Mouse (Mus musculus): Measurements from ENCODE around the gene Tnr.

The Tnr gene

GRCm38 (mm10) chr1:159796021-159796420 lies 272.5 kb downstream of the Tnr start:
- DNase-seq (ENCODE audit: low spot score in 2 of 2), result no peak

DNA sequence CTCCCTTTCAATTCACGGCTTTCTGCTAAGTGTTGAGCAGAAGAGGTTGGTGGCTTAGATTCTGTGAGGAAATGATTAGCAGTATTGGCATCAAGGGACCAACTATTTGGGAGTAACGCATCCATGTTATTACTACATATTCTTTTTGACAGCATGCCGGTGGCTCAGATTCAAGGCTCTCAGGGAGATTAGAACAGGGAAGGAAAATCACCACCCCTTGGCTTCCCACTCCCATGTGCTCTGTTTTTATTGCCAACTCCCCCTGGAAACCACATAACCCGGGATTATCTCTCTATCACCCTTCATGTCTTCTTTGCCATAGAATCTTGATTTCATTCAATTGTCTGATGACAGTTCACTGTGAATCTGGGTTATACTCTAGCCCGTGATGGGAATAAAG lies 276.8 kb downstream of the Tnr start:
- no peak for DNase-seq (ENCODE audit: low spot score in 2 of 2)

DNA sequence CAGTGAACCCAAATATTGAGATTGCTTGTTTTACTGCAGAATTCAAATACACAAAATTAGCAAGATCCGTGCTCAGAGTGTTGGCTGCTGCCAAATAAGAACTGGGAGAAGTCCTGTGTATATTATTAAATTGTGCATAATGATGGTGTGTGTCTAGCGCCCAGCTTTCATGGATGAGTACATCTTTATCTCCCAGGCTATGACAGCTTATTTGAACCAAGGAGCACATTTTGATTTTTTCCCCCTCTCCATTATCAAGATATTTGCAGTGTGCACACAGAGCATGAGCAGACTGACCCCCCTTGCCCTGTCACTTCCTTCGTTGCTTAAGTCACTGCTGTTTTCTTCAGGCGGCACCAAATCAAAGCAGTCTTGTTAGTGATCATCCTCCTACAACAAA lies 278.2 kb downstream of the Tnr start:
- DNase-seq (ENCODE audit: low spot score in 2 of 2), result no peak

- DNase-seq (ENCODE audit: low spot score in 2 of 2), result no peak
Observed at GRCm38 (mm10) chr1:159803711-159804110, 280.1 kb downstream of the Tnr start.

DNA sequence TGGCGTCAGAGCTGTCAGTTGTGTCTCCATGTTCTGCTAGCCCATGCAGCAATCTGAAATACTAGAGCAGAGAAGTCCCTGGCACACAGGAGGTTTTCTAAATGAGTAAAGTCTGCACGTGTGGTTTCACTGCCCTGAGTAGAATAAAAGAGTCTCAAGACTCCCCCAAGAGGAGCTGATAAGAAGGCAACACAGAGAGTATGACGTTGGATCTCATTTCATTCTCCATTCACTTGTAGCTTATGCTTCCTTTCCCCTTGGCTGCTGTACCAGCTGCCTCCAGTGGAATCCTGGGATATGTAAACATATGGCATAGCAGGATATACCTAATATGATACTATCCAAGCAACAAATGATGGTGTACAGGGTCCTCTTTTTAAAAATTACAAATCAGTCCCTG lies 285.9 kb downstream of the Tnr start:
- DNase-seq (ENCODE audit: low spot score in 2 of 2), result no peak

DNA sequence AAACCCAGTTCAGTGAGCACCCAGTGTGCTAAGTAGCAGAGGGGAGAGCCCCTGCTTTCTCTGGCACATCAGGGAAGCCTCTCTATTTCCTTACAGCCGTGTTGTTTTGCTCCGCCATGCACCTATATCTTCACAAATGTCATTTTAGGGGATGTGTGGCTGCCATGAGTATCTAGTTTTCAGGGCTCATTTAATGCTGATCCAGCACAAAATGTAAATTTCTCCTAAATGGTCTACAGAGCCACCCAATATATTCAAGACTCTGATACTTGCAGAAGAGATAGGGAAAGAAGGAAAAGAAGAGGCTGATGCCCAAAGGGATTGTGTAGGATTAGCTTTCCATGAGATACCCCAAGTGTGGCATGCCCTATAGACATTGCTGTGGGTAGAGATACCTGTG lies 288.2 kb downstream of the Tnr start:
- no peak for DNase-seq (ENCODE audit: low spot score in 2 of 2)

DNA sequence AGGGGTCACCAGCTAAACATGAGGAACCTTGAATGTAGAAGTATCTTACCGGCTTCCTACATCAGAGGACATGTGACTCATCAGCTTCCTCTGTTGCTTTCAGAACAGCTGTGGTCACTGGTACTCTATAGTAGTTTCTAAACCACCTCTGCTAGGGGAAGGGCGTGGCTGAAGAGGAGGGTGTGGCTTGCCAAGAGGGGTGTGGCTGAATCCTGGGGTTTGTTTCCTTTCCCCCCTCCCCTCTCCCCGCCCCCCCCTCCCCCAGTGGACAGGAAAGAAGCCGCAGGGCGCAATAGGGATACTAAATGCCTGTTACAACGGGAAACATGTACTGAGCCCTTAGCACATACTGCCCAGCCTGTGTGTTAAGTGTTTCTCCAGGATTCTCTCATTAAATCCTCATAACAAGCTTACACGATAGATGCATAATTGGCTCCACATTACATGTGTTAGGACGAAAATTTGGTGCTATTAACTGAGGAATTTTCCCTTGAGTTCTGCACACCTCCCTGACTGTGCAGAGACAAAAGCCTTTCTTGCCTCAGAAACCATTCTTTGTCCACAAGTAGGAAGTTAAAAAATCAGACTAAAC lies 289.3 kb downstream of the Tnr start:
- no peak for DNase-seq (ENCODE audit: low spot score in 2 of 2)

GRCm38 (mm10) chr1:159814348-159814747 lies 290.8 kb downstream of the Tnr start:
- DNase-seq (ENCODE audit: low spot score in 2 of 2), result no peak

- DNase-seq (ENCODE audit: low spot score in 2 of 2), result peak in 1 of 2 experiments; percentile 27
Observed at GRCm38 (mm10) chr1:159816614-159817371, 293.2 kb downstream of the Tnr start.

- DNase-seq (ENCODE audit: low spot score in 2 of 2), result peak in 1 of 2 experiments; percentile 59
Observed at GRCm38 (mm10) chr1:159819511-159819910, 295.9 kb downstream of the Tnr start.

DNA sequence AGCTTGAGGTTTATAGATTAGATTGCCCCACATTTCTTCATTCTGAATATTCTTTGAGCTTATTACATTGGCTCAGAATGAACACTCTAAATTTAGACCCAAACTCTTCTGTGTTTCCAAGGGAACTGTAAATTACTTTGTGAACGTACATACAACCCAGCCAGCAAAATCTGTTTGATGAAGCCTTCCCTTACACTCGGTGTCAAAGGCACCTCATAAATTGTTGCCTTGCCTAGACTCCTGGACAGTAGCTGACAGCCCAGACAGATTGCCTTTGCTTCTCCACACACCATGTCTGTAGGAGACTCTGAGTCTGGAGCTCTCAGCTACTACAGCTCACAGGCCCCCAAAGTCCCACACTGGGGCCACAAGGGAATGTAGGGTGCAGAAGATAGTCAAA lies 298.8 kb downstream of the Tnr start:
- peak; percentile 15 to 33 for DNase-seq (ENCODE audit: low spot score in 2 of 2)

DNA sequence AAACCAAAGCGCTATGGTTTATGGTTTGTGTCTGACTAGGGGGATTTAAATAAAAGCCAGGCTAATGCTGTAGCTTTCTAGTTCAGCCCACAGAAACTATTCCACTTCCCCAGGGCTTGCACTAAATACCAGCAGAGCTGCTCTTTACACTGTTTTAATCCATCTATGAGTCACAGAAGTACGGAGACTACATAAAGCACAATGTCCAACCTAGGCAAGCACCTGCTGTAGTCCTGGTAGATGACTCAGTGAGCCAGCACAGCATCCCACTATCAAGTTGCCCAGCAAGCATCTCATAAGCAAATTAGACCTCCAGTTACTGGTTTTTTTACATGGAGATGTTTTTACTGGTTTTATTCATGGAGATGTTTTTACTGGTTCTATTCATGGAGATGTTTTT lies 305.0 kb downstream of the Tnr start:
- peak in 1 of 2 experiments; percentile 32 for DNase-seq (ENCODE audit: low spot score in 2 of 2)

DNA sequence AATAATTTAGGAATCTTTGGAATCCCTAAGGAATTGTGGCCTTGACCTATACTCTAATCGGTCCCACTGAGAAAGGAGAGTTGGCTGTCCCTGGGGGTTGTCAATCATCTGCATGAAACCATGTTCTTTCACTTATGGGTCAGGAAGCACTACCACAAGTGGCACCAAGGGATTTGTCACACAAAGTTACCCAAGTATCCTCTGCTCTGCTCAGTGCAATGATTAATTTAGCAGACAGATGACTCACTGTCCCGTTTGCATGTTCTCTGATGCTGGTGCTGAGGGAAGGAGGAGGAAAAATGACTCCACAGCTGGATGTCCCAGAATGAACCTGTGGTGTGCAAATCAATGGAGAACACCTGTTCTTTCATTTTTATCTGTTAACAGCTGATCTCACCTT lies 309.6 kb downstream of the Tnr start:
- DNase-seq (ENCODE audit: low spot score in 2 of 2), result no peak

DNA sequence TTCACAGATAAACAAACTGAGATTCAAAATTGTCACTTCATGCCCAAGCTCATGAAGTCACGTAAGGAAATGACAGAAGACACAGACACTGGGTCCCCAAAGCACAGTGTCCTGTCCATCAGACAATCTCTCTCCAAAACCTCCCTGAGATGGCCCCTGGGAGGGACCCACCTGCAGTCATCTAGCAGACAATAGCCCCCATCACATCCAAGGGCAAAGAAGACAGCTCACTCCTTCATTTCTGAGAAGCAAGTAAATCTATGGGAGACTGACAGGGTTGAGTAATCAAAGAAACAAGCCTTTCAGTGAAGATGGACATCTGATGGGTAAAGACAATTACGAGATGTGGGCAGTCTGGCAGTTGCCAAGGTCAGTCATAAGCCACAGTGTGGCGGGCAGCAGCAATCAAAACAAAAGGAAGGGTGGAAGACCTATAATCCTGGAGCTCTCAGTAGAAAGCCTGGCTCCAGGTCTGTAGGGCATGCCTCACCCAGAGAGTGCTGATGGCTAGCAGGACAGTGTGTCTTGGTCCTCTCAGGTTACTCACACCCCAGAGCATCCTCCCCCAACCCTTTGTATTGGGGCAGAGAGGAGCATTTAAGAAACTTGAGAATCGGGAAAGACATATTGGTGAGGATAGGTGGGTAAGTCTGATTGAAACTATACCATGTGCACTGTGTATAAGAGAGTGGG lies 310.2 kb downstream of the Tnr start:
- DNase-seq (ENCODE audit: low spot score in 2 of 2), result no peak

DNA sequence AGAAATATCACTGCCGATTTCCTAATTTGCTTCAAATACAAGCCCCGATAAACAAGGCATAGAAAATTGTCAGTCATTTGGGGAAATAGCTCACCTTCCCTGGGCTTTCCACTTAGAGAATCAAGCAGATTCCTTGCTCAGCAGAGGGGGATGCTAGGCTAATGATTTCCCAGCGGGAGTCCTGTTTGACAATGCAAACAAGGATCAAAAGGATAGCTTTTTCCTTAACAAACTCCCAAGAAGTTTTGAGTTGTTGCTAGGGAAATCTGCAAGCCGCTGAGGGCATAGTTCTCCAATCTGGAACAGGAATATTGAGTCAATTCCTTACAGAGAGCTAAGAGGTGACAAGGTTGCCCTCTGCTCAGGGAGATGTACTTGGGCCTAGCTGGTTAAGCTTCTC lies 311.6 kb downstream of the Tnr start:
- DNase-seq (ENCODE audit: low spot score in 2 of 2), result no peak

- no peak for DNase-seq (ENCODE audit: low spot score in 2 of 2)
Observed at GRCm38 (mm10) chr1:159840337-159840736, 316.8 kb downstream of the Tnr start.

DNA sequence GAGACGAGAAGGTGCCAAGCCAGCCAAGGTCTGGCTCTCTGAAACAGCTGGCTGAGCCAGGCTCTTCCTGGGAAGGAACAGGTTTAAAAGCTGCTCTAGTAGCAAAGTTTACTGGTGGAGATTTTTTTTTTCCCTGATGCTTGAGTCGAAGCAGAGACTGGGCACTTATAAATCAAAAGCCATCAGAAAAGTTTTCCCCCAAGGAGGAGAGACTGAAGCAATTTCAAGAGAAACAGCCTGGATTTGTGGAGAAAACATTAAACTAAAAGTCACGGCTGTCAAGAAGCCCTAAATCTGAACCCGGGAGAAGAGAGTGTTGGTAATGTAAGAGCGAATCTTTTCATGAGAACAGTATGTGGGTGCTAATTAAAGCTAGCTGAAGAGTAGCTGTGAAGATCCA lies 319.3 kb downstream of the Tnr start:
- no peak for DNase-seq (ENCODE audit: low spot score in 2 of 2)

GRCm38 (mm10) chr1:159852088-159852487 lies 328.5 kb downstream of the Tnr start:
- DNase-seq (ENCODE audit: low spot score in 2 of 2), result no peak

- no peak for DNase-seq (ENCODE audit: low spot score in 2 of 2)
Observed at GRCm38 (mm10) chr1:159854261-159854660, 330.7 kb downstream of the Tnr start.

- DNase-seq (ENCODE audit: low spot score in 2 of 2), result no peak
Observed at GRCm38 (mm10) chr1:159861782-159862474, 338.4 kb downstream of the Tnr start.

DNA sequence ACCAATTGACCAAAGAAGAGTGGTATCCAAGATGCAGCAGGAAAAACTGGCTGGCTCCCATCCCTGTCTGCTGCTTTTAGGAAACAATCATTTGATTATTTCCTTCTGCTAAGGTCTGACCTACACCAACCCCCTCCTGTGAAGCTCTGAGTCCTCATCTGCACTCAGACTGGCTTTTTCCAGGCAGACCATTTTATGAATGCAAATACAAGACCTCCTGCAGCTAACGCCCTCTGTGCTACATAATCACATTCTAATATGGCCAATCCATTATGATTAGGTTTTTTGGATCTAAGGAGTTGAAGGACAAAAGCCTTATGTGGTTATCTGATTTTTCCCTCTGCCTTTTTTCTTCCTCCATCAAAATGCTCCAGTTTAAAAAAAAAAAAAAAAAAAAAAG lies 342.1 kb downstream of the Tnr start:
- DNase-seq (ENCODE audit: low spot score in 2 of 2), result no peak
